In the genomic region with DNA sequence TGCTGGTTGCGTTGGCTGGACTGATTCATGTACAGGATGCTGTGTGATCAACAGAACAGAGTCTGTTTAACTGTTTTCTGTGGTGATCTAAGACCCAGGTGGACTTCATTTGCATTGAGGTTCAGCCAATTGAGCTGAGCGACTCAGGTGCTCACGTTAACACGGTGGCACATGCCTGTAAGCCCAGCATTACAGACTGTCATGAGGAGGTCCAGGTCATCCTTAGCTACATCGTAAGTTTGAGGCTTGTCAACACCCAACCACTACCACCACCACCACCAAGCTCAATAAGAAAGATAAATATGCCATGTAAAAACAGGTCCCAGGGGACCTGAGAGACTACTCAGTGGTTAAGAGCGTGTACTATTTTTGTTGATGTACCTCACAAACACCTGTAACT, we compare ENCODE assay signal across 27 mouse cellular contexts. TPM values are rescaled to one million over a fixed set of nuclear protein-coding genes. Genes with fewer than 3 reads are reported as not detected.
DNase-seq lines count a peak whose midpoint lies in the region; ATAC-seq and TF ChIP-seq lines count a peak whose summit lies in the region.
"Had no signal": no experiment of that assay in that cellular context is flagged by ENCODE, and none has a peak within 500 bp of the region (broad histone marks: within the 10 kb centered on the region; RNA-seq: fewer than 3 reads in every experiment).

No protein-coding gene starts in this region.

- no peak for TF ChIP-seq CTCF in CH12.LX (conservative IDR thresholded peaks at IDR 0.05 in 1 of 2, IDR thresholded peaks at IDR 0.05 in 1 of 2; ENCODE audit: low read depth in 2 of 2, low read length in 2 of 2)

- ATAC-seq in megakaryocyte, adult 5-6 weeks (ENCODE audit: poor library complexity, severe bottlenecking), result no peak
- ATAC-seq in hindbrain, embryonic 12.5 days (ENCODE audit: low FRiP score), result no peak
- ATAC-seq in inflammation-experienced regulatory T-cells, adult 6 months, result no peak
- ATAC-seq: activated CD4-positive, CD25-positive, alpha-beta regulatory T cell, adult 4 months; forebrain, embryonic 14.5 days; forebrain, embryonic 16.5 days; Patski had no signal

- TF ChIP-seq EP300 in CH12.LX (IDR thresholded peaks at IDR 0.05; ENCODE audit: low read length), result no peak

- H3K4me2 ChIP-seq in CH12.LX (ENCODE audit: insufficient read depth, low read depth, poor library complexity, severe bottlenecking), result no peak overlapping the region
- no peak overlapping the region for H3K4me2 ChIP-seq in hindbrain, embryonic 12.5 days (replicated peaks)
- H3K4me2 ChIP-seq: embryonic facial prominence, embryonic 13.5 days; embryonic facial prominence, embryonic 15.5 days; forebrain, embryonic 12.5 days had no signal

- peak; percentile 39 for DNase-seq in CH12.LX (ENCODE audit: extremely low read depth)
- peak; percentile 72 for DNase-seq in splenic B cell, adult 2 months (ENCODE audit: low read depth, low spot score)
- DNase-seq: adrenal gland, postnatal 10 days; adrenal gland, postnatal 25 days; cerebellum, adult 11 months; cerebellum, adult 18-20 months; cerebellum, adult 8-10 months; cerebellum, adult 9-11 months; cerebellum, postnatal 14 days; cerebellum, postnatal 36 days; embryo, embryonic 11 days had no signal

- no peaks in the 10 kb centered on the region for H3K27me3 ChIP-seq in megakaryocyte, embryonic 14.5 days (replicated peaks)
- no peaks in the 10 kb centered on the region for H3K27me3 ChIP-seq in CH12.LX (replicated peaks)
- no peaks in the 10 kb centered on the region for H3K27me3 ChIP-seq in splenic B cell, adult 2 months (ENCODE audit: control insufficient read depth, insufficient read depth, low read length, poor library complexity, severe bottlenecking)
- H3K27me3 ChIP-seq in hindbrain, embryonic 12.5 days, result no peaks in the 10 kb centered on the region
- H3K27me3 ChIP-seq: embryonic facial prominence, embryonic 13.5 days; embryonic facial prominence, embryonic 15.5 days; forebrain, embryonic 12.5 days; Patski had no signal

- WGBS in hindbrain, embryonic 12.5 days, result 90% methylated on average over 6 of the region's 6 CpGs

- no peak for TF ChIP-seq POLR2A in CH12.LX (IDR thresholded peaks at IDR 0.05; ENCODE audit: low read depth, low read length)

- no peak for TF ChIP-seq RAD21 in CH12.LX (IDR thresholded peaks at IDR 0.05; ENCODE audit: low read depth, low read length)

- dilution Hi-C loops in CH12.LX (cut with MboI; ENCODE audit: extremely low pct_ligation_motif_present, extremely low pct_unique_long_range_greater_than_20kb, low sequenced_read_pairs), result no loop called here

- no peak overlapping the region for H3K27ac ChIP-seq in CH12.LX (ENCODE audit: insufficient read depth, low read depth)
- H3K27ac ChIP-seq in hindbrain, embryonic 12.5 days, result no peak overlapping the region
- H3K27ac ChIP-seq: embryonic facial prominence, embryonic 13.5 days; embryonic facial prominence, embryonic 15.5 days; forebrain, embryonic 10.5 days; forebrain, embryonic 12.5 days had no signal

- no peaks in the 10 kb centered on the region for H3K79me2 ChIP-seq in CH12.LX (replicated peaks; ENCODE audit: control insufficient read depth, extremely low read depth, insufficient read depth, poor library complexity, severe bottlenecking)

- peaks cover 87% of the 10 kb centered on the region for H3K36me3 ChIP-seq in megakaryocyte, embryonic 14.5 days (replicated peaks; ENCODE audit: low read length)
- H3K36me3 ChIP-seq in CH12.LX (replicated peaks in 1 of 2; ENCODE audit: control insufficient read depth in 1 of 2, insufficient read depth in 1 of 2, low read length in 1 of 2), result peaks cover 0 to 45% of the 10 kb centered on the region in 2 experiments
- H3K36me3 ChIP-seq in splenic B cell, adult 2 months (ENCODE audit: control insufficient read depth, insufficient read depth, low read length, poor library complexity, severe bottlenecking), result no peaks in the 10 kb centered on the region; the same call in 1 of the 2 replicates
- H3K36me3 ChIP-seq in hindbrain, embryonic 12.5 days, result no peaks in the 10 kb centered on the region
- H3K36me3 ChIP-seq: embryonic facial prominence, embryonic 13.5 days; embryonic facial prominence, embryonic 15.5 days; forebrain, embryonic 10.5 days; forebrain, embryonic 12.5 days had no signal

- peak overlapping the region; percentile 64 for H3K4me3 ChIP-seq in megakaryocyte, embryonic 14.5 days (replicated peaks)
- H3K4me3 ChIP-seq in CH12.LX (replicated peaks in 1 of 3; ENCODE audit: low read depth in 2 of 3, low read length in 2 of 3, poor library complexity in 1 of 3), result no peak overlapping the region
- H3K4me3 ChIP-seq in hindbrain, embryonic 12.5 days, result no peak overlapping the region
- H3K4me3 ChIP-seq: embryonic facial prominence, embryonic 13.5 days; embryonic facial prominence, embryonic 15.5 days; erythroblast, embryonic 14.5 days; forebrain, embryonic 10.5 days; forebrain, embryonic 12.5 days had no signal

- H3K9me3 ChIP-seq in megakaryocyte, embryonic 14.5 days, result no peaks in the 10 kb centered on the region
- H3K9me3 ChIP-seq in CH12.LX (replicated peaks; ENCODE audit: low read length), result peaks cover 3% of the 10 kb centered on the region
- H3K9me3 ChIP-seq in hindbrain, embryonic 12.5 days (replicated peaks), result no peaks in the 10 kb centered on the region
- H3K9me3 ChIP-seq: embryonic facial prominence, embryonic 13.5 days; embryonic facial prominence, embryonic 15.5 days; forebrain, embryonic 10.5 days; forebrain, embryonic 12.5 days had no signal

- in situ Hi-C loops in CH12.LX (cut with MboI; ENCODE audit: low pct_ligation_motif_present, low pct_unique_long_range_greater_than_20kb, low sequenced_read_pairs), result no loop called here

- no peak overlapping the region for H3K9ac ChIP-seq in CH12.LX (ENCODE audit: insufficient read depth, low read depth)
- H3K9ac ChIP-seq in hindbrain, embryonic 12.5 days, result no peak overlapping the region
- H3K9ac ChIP-seq: embryonic facial prominence, embryonic 13.5 days; embryonic facial prominence, embryonic 15.5 days; forebrain, embryonic 12.5 days had no signal

- H3K4me1 ChIP-seq in megakaryocyte, embryonic 14.5 days, result peaks cover 86% of the 10 kb centered on the region
- H3K4me1 ChIP-seq in CH12.LX (ENCODE audit: control insufficient read depth in 1 of 2, insufficient read depth in 2 of 2), result peaks cover 10 to 32% of the 10 kb centered on the region in 2 experiments
- H3K4me1 ChIP-seq in hindbrain, embryonic 12.5 days, result no peaks in the 10 kb centered on the region
- H3K4me1 ChIP-seq: embryonic facial prominence, embryonic 15.5 days; forebrain, embryonic 12.5 days had no signal

TF ChIP-seq in CH12.LX, 34 proteins besides CTCF, POLR2A, EP300 and RAD21:
- TF ChIP-seq BHLHE40 (IDR thresholded peaks at IDR 0.05; ENCODE audit: low read depth, low read length) (peak; percentile 60), RCOR1 (conservative IDR thresholded peaks at IDR 0.05; ENCODE audit: low read depth, low read length) (no peak), ZNF384 (IDR thresholded peaks at IDR 0.05; ENCODE audit: low read depth, low read length) (no peak)

RNA-seq across cellular contexts. Expression of a gene that starts 37.6 kb away (rescaled TPM):
- 123 and 181 TPM in 2 replicates for polyA plus RNA-seq in megakaryocyte, embryonic 14.5 days (2012; ENCODE audit: insufficient read depth, low replicate concordance)
- 7.1 and 8.6 TPM in 2 replicates for total RNA-seq in megakaryocyte, adult 5-6 weeks (2015)
- 20.6 and 23.8 TPM in 2 replicates for total RNA-seq in megakaryocyte, adult 5-6 weeks (2017)
- total RNA-seq in CH12.LX (2012; rRNA removed) (1.8 and 3.0 TPM in 2 replicates), CH12.LX (2014; rRNA removed) (2.9 and 3.2 TPM in 2 replicates)
- polyA plus RNA-seq in CH12.LX (2012; ENCODE audit: insufficient read length, low read depth), result 9.5 and 11.0 TPM in 2 replicates
- polyA plus RNA-seq in hindbrain, embryonic 12.5 days (2016; fragmentation: Nextera tagmentation; extraction: Ambion mirVana), result 2.9 and 3.4 TPM in 2 replicates
- 10 to 100 TPM in 2 of 3 experiments, 1 to 10 TPM in 1; 6.4 to 17.5 (median 11.8) TPM for polyA plus RNA-seq in inflammation-experienced regulatory T-cells, adult 6 months (2017; shearing (Covaris generic))

RNA-seq across cellular contexts. Expression of a gene that starts 40.1 kb away (rescaled TPM):
- not detected in 2 replicates for polyA plus RNA-seq in megakaryocyte, embryonic 14.5 days (2012; ENCODE audit: insufficient read depth, low replicate concordance)
- total RNA-seq in megakaryocyte, adult 5-6 weeks (2015), result not detected in 2 replicates
- not detected in 2 replicates for total RNA-seq in megakaryocyte, adult 5-6 weeks (2017)
- total RNA-seq in CH12.LX (2012; rRNA removed), result 0.21 and 0.29 TPM in 2 replicates
- total RNA-seq in CH12.LX (2014; rRNA removed), result 0.26 and 0.32 TPM in 2 replicates
- polyA plus RNA-seq in CH12.LX (2012; ENCODE audit: insufficient read length, low read depth), result 0.67 and 0.79 TPM in 2 replicates
- polyA plus RNA-seq in hindbrain, embryonic 12.5 days (2016; fragmentation: Nextera tagmentation; extraction: Ambion mirVana), result not detected in 2 replicates
- under 1 TPM in 2 of 3 experiments, not detected in 1; 0.03 to 0.09 TPM for polyA plus RNA-seq in inflammation-experienced regulatory T-cells, adult 6 months (2017; shearing (Covaris generic))
- total RNA-seq: common myeloid progenitor, adult 5-6 weeks had no signal
- polyA plus RNA-seq: embryonic facial prominence, embryonic 11.5 days; erythroblast, embryonic 14.5 days; forebrain, embryonic 10.5 days; forebrain, embryonic 12.5 days; forebrain, embryonic 14.5 days; G1E had no signal
